23 mouse cellular contexts compared by ENCODE assay signal in genomic region chr5:121244365-121244731, GRCm38 (mm10). TPM values are rescaled to one million over a fixed set of nuclear protein-coding genes. Genes with fewer than 3 reads are reported as not detected.
DNase-seq lines count a peak whose midpoint lies in the region; ATAC-seq and TF ChIP-seq lines count a peak whose summit lies in the region.
"Had no signal": no experiment of that assay in that cellular context is flagged by ENCODE, and none has a peak within 500 bp of the region (broad histone marks: within the 10 kb centered on the region; RNA-seq: fewer than 3 reads in every experiment).

No protein-coding gene starts in this region.

- no peak for TF ChIP-seq EP300 in stomach, postnatal 0 days (optimal IDR thresholded peaks at IDR 0.05)

- no peaks in the 10 kb centered on the region for H3K27me3 ChIP-seq in stomach, embryonic 15.5 days (replicated peaks)
- no peaks in the 10 kb centered on the region for H3K27me3 ChIP-seq in stomach, postnatal 0 days (ENCODE audit: control insufficient read depth, insufficient read depth, low read length)
- no peaks in the 10 kb centered on the region for H3K27me3 ChIP-seq in liver, embryonic 15.5 days
- H3K27me3 ChIP-seq in midbrain, embryonic 10.5 days (ENCODE audit: low read depth, poor library complexity, severe bottlenecking): no peaks in the 10 kb centered on the region
- H3K27me3 ChIP-seq in embryonic facial prominence, embryonic 10.5 days (replicated peaks; ENCODE audit: low read depth, poor library complexity, severe bottlenecking): no peaks in the 10 kb centered on the region
- H3K27me3 ChIP-seq: CH12.LX; embryonic facial prominence, embryonic 15.5 days; hindbrain, embryonic 15.5 days had no signal

- no peak for TF ChIP-seq CTCF in stomach, postnatal 0 days (IDR thresholded peaks at IDR 0.05; ENCODE audit: low read depth)

- no peak overlapping the region for H3K27ac ChIP-seq in stomach, embryonic 15.5 days
- H3K27ac ChIP-seq in stomach, postnatal 0 days (replicated peaks): no peak overlapping the region
- peak overlapping the region; percentile 98 for H3K27ac ChIP-seq in liver, embryonic 15.5 days (replicated peaks)
- no peak overlapping the region for H3K27ac ChIP-seq in midbrain, embryonic 10.5 days (replicated peaks)
- no peak overlapping the region for H3K27ac ChIP-seq in embryonic facial prominence, embryonic 10.5 days (replicated peaks)
- H3K27ac ChIP-seq: embryonic facial prominence, embryonic 15.5 days; hindbrain, embryonic 15.5 days; kidney, postnatal 0 days had no signal

- H3K4me1 ChIP-seq in stomach, embryonic 15.5 days: no peaks in the 10 kb centered on the region
- no peaks in the 10 kb centered on the region for H3K4me1 ChIP-seq in stomach, postnatal 0 days (replicated peaks; ENCODE audit: control insufficient read depth, insufficient read depth)
- peaks cover 97% of the 10 kb centered on the region for H3K4me1 ChIP-seq in liver, embryonic 15.5 days (replicated peaks)
- no peaks in the 10 kb centered on the region for H3K4me1 ChIP-seq in midbrain, embryonic 10.5 days
- no peaks in the 10 kb centered on the region for H3K4me1 ChIP-seq in embryonic facial prominence, embryonic 10.5 days
- H3K4me1 ChIP-seq: embryonic facial prominence, embryonic 15.5 days had no signal

- H3K4me3 ChIP-seq in stomach, embryonic 15.5 days (replicated peaks): no peak overlapping the region
- H3K4me3 ChIP-seq in stomach, postnatal 0 days (ENCODE audit: low read depth, low read length): no peak overlapping the region
- peak overlapping the region; percentile 27; the same call in 1 of the 2 replicates for H3K4me3 ChIP-seq in liver, embryonic 15.5 days (replicated peaks)
- H3K4me3 ChIP-seq in midbrain, embryonic 10.5 days: no peak overlapping the region
- no peak overlapping the region for H3K4me3 ChIP-seq in embryonic facial prominence, embryonic 10.5 days
- H3K4me3 ChIP-seq: embryonic facial prominence, embryonic 15.5 days; hindbrain, embryonic 15.5 days had no signal

- no peaks in the 10 kb centered on the region for H3K9me3 ChIP-seq in stomach, embryonic 15.5 days
- no peaks in the 10 kb centered on the region for H3K9me3 ChIP-seq in stomach, postnatal 0 days (ENCODE audit: control insufficient read depth, low read length)
- no peaks in the 10 kb centered on the region for H3K9me3 ChIP-seq in liver, embryonic 15.5 days (replicated peaks)
- no peaks in the 10 kb centered on the region for H3K9me3 ChIP-seq in midbrain, embryonic 10.5 days (replicated peaks)
- H3K9me3 ChIP-seq in embryonic facial prominence, embryonic 10.5 days: no peaks in the 10 kb centered on the region
- H3K9me3 ChIP-seq: embryonic facial prominence, embryonic 15.5 days; hindbrain, embryonic 15.5 days had no signal

- no peak for DNase-seq in stomach, postnatal 0 days (ENCODE audit: low spot score)
- DNase-seq in liver: peak; percentile 72
- no peak for DNase-seq in ovary, adult 18-20 months (ENCODE audit: low spot score)
- DNase-seq in midbrain, embryonic 10.5 days (ENCODE audit: low spot score): no peak
- no peak for DNase-seq in embryonic facial prominence, embryonic 10.5 days (ENCODE audit: low spot score)
- DNase-seq: adrenal gland, postnatal 10 days; B cell, adult 2 months; cerebellum, adult 8-10 months; cerebellum, postnatal 36 days; heart, postnatal 4 days; kidney, adult 2 months; layer of hippocampus, adult 9-11 months; lung, postnatal 4 days; right cerebral cortex, postnatal 14 days; spleen, adult 18-20 months; thymus, postnatal 36 days had no signal

- H3K4me2 ChIP-seq in stomach, embryonic 15.5 days: no peak overlapping the region
- H3K4me2 ChIP-seq in stomach, postnatal 0 days (replicated peaks; ENCODE audit: low read depth): no peak overlapping the region
- peak overlapping the region; percentile 63 for H3K4me2 ChIP-seq in liver, embryonic 15.5 days
- H3K4me2 ChIP-seq: embryonic facial prominence, embryonic 15.5 days; hindbrain, embryonic 15.5 days; midbrain, embryonic 11.5 days had no signal

- 84% methylated on average over 5 of the region's 5 CpGs for WGBS in stomach, embryonic 15.5 days
- 82% methylated on average over 5 of the region's 5 CpGs for WGBS in stomach, postnatal 0 days
- WGBS in liver, embryonic 15.5 days (ENCODE audit: insufficient replicate concordance): 21% methylated on average over 5 of the region's 5 CpGs
- 93% methylated on average over 5 of the region's 5 CpGs for WGBS in midbrain, embryonic 10.5 days
- 93% methylated on average over 5 of the region's 5 CpGs for WGBS in embryonic facial prominence, embryonic 10.5 days

- peak; percentile 28; the same call in 1 of the 2 replicates for ATAC-seq in stomach, embryonic 15.5 days (ENCODE audit: insufficient read depth, low FRiP score, low read depth)
- ATAC-seq in stomach, postnatal 0 days (ENCODE audit: low FRiP score, low TSS enrichment): no peak
- ATAC-seq in liver, embryonic 15.5 days (ENCODE audit: insufficient read depth): peak; percentile 41

- no peaks in the 10 kb centered on the region for H3K36me3 ChIP-seq in stomach, embryonic 15.5 days
- H3K36me3 ChIP-seq in stomach, postnatal 0 days (ENCODE audit: control insufficient read depth, insufficient read depth, low read length): no peaks in the 10 kb centered on the region
- H3K36me3 ChIP-seq in liver, embryonic 15.5 days (replicated peaks): peaks cover 13% of the 10 kb centered on the region
- H3K36me3 ChIP-seq in midbrain, embryonic 10.5 days: no peaks in the 10 kb centered on the region
- no peaks in the 10 kb centered on the region for H3K36me3 ChIP-seq in embryonic facial prominence, embryonic 10.5 days (replicated peaks)
- H3K36me3 ChIP-seq: embryonic facial prominence, embryonic 15.5 days; hindbrain, embryonic 15.5 days had no signal

- H3K9ac ChIP-seq in stomach, embryonic 15.5 days: no peak overlapping the region
- no peak overlapping the region for H3K9ac ChIP-seq in stomach, postnatal 0 days (ENCODE audit: low read length)
- H3K9ac ChIP-seq in liver, embryonic 15.5 days: peak overlapping the region; percentile 22
- H3K9ac ChIP-seq: embryonic facial prominence, embryonic 15.5 days; hindbrain, embryonic 15.5 days had no signal

RNA-seq across cellular contexts. Expression of gene Hectd4, which starts 24.3 kb away (rescaled TPM):
- 4.8 and 5.6 TPM in 2 replicates for polyA plus RNA-seq in stomach, embryonic 15.5 days (2015; fragmentation: Nextera tagmentation; extraction: Ambion mirVana)
- polyA plus RNA-seq in stomach, postnatal 0 days (2015; fragmentation: Nextera tagmentation; extraction: Ambion mirVana): 1.7 TPM in 2 replicates
- 10.1 and 12.0 TPM in 2 replicates for polyA plus RNA-seq in liver, embryonic 15.5 days (2015; fragmentation: Nextera tagmentation; extraction: Ambion mirVana)
- 3.9 and 5.7 TPM in 2 replicates for polyA plus RNA-seq in midbrain, embryonic 10.5 days (2016; fragmentation: Nextera tagmentation; extraction: Ambion mirVana)
- polyA plus RNA-seq in embryonic facial prominence, embryonic 10.5 days (2016; fragmentation: Nextera tagmentation; extraction: Ambion mirVana): 4.4 and 5.0 TPM in 2 replicates

RNA-seq across cellular contexts. Expression of gene Rpl6, which starts 40.1 kb away (rescaled TPM):
- 603 and 609 TPM in 2 replicates for polyA plus RNA-seq in stomach, embryonic 15.5 days (2015; fragmentation: Nextera tagmentation; extraction: Ambion mirVana)
- polyA plus RNA-seq in stomach, postnatal 0 days (2015; fragmentation: Nextera tagmentation; extraction: Ambion mirVana): 453 and 464 TPM in 2 replicates
- 294 and 338 TPM in 2 replicates for polyA plus RNA-seq in liver, embryonic 15.5 days (2015; fragmentation: Nextera tagmentation; extraction: Ambion mirVana)
- 565 and 656 TPM in 2 replicates for polyA plus RNA-seq in midbrain, embryonic 10.5 days (2016; fragmentation: Nextera tagmentation; extraction: Ambion mirVana)
- polyA plus RNA-seq in embryonic facial prominence, embryonic 10.5 days (2016; fragmentation: Nextera tagmentation; extraction: Ambion mirVana): 686 and 696 TPM in 2 replicates

RNA-seq across cellular contexts. Expression of gene Ptpn11, which starts 53.2 kb away (rescaled TPM):
- 17.8 and 19.6 TPM in 2 replicates for polyA plus RNA-seq in stomach, embryonic 15.5 days (2015; fragmentation: Nextera tagmentation; extraction: Ambion mirVana)
- 11.8 and 15.0 TPM in 2 replicates for polyA plus RNA-seq in stomach, postnatal 0 days (2015; fragmentation: Nextera tagmentation; extraction: Ambion mirVana)
- 9.1 and 9.2 TPM in 2 replicates for polyA plus RNA-seq in liver, embryonic 15.5 days (2015; fragmentation: Nextera tagmentation; extraction: Ambion mirVana)
- polyA plus RNA-seq in midbrain, embryonic 10.5 days (2016; fragmentation: Nextera tagmentation; extraction: Ambion mirVana): 23.5 and 23.9 TPM in 2 replicates
- 25.0 and 25.4 TPM in 2 replicates for polyA plus RNA-seq in embryonic facial prominence, embryonic 10.5 days (2016; fragmentation: Nextera tagmentation; extraction: Ambion mirVana)
